Mouse (Mus musculus) left cerebral cortex, adult 18-20 months (tissue): Measurements from ENCODE around the gene Tmem176a. TPM values are rescaled to one million over a fixed set of nuclear protein-coding genes. Genes with fewer than 3 reads are reported as not detected.
A peak's percentile ranks its signal among the peaks of the same experiment; 100 is the strongest.

Source experiments
- DNase-seq, 2 experiments: peaks; one replicate each; pipeline ENCODE4 v3.0.0; 2021 to 2022; ENCODE audit warnings: low spot score in 2 of 2, mixed read lengths in 1 of 2
- total RNA-seq, 2 experiments: library from RNA; stranded (reverse); gene quantifications; 2 replicates each; pipeline ENCODE4 v1.2.3; 2021

The Tmem176a gene
- total RNA-seq, 2 experiments from 2014 or later = 28.9 to 40.9 TPM

DNA sequence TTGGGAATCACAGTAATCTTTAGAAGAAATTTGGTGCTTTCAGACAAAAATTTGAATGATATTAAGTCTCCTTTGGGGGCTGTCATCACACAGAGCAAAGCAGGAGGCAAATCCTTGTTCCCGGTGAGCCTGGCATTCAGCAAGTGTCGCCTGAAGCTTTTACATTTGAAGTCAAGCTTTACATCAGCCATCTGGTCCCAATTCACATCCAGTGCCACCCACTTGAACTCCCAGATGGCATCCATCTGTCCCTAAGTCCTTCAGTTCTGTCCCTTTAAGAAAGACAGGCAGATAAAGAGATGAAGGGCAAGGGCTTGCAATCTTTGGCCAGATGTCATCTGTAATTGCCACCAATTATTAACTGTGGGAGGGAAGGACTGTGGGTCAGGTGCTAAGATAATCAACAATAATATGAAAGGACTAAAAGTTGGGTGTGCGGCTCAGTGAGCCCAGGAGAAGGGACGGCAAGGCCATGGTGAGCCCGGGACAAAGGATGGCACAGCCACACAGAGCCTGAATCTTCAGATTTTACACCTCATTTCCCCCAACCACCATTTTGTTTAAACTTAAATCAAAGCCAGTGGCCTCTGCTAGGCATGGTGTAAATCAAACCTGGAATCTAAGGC, 35.9 kb downstream of the Tmem176a start:
- peak; percentile 16 to 55 for DNase-seq

DNA sequence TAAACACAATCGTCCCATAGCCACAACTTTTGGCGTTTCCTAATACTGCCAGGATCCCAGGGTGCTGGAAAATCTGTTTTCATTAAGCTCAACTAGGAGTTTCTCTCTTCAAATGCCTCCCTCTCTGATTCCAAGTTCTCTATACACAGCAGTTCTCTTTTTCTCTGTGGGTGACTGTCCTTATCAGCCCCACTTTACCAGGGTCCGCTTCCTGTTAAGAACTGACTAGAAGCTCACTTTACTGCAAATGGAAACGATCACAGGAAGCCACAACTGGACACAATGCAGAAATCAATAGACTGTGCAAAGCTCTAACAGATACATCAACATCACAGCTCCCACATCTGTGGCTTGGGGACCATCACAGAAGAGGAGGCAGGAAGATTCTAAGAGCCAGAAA, 53.5 kb downstream of the Tmem176a start:
- DNase-seq = no peak

DNA sequence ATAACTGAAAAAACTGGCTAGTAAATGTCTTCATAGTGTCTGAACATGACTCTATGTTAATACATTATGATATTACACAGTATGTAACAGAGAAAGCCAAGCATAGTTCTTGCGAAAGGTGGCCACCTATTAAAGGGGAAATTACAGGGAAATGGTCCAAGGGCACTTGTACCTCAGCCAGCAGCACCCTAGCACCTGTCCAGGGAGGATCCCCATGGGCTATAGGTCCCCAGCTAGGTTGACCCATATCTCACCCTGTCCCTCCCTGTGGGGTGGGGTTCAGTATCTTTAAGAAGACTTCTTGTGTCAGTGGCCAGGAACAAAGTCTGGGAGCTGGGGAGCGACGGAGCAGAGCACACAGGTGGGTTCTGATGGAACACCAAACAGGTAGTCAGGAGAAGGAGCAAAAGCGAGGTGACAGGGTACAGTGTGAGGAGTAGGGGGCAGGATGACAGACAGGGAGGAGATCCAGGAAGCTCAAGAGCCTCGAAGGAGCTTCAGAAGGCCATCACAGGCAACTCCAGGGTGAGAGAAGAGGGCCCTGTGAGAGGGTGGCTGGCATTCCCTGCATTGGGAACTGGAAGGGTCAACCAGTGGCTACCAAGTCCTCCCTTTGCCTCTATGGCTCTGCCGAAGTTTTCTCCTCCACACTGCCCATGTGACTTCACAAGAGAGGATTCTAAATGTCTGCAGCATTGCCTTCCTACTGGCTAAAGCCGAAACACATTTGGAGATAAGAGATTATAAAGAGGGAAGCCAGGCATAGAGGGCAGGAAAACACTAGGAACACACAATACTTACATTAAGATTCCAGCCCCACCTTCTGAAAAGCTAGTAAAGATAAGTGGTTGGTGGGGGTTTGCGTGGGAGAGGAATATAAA, 54.5 kb downstream of the Tmem176a start:
- no peak for DNase-seq

DNA sequence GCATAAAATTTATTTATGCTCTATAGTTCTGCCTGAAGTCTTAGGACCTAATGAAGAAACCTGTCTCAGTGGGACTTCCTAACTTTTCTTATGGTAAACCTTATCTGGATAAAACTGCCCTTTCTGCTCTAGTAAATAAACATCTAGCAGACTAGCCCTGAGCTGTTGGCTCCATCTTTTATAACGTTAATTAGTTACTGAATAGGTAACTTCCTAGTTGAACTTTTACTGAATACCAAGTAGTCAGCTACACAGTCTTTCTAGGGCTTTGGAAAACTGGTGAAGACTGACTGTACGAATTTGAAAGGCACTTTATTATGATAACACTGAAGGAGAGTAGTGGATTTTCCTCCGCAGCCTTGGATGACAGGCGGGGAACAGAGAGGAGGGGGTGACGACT, 55.2 kb downstream of the Tmem176a start:
- no peak for DNase-seq

Other genes starting within 250 kb of the Tmem176a start
- gene Repin1, start 247.0 kb upstream of the Tmem176a start, total RNA-seq = 10 to 100 TPM; 55.0 to 58.6 TPM
- not detected for gene Gm44965, start 247.0 kb upstream of the Tmem176a start, total RNA-seq
- 1 to 10 TPM; 6.0 to 8.1 TPM for gene Zfp775, start 238.9 kb upstream of the Tmem176a start, total RNA-seq
- gene AI854703, start 214.2 kb upstream of the Tmem176a start, total RNA-seq = 10 to 100 TPM; 15.9 to 16.0 TPM
- gene Gimap8, start 193.7 kb upstream of the Tmem176a start, total RNA-seq = under 1 TPM; 0.91 to 0.93 TPM
- under 1 TPM; 0.70 to 0.80 TPM for gene Gimap9, start 164.8 kb upstream of the Tmem176a start, total RNA-seq
- gene Gimap4, start 156.4 kb upstream of the Tmem176a start, total RNA-seq = under 1 TPM; 0.28 to 0.75 TPM
- gene Gimap6, start 132.7 kb upstream of the Tmem176a start, total RNA-seq = 1 to 10 TPM; 3.6 to 4.1 TPM
- 1 to 10 TPM in 1 of 2 experiments, not detected in 1; 2.3 TPM for gene Gm28053, start 122.3 kb upstream of the Tmem176a start, total RNA-seq
- not detected for gene Gimap7, start 122.3 kb upstream of the Tmem176a start, total RNA-seq
- 1 to 10 TPM; 2.1 to 2.3 TPM for gene Gimap1, start 101.9 kb upstream of the Tmem176a start, total RNA-seq
- 1 to 10 TPM in 1 of 2 experiments, under 1 TPM in 1; 0.89 to 1.4 TPM for gene Gimap5, start 94.7 kb upstream of the Tmem176a start, total RNA-seq
- gene Gimap3, start 70.1 kb upstream of the Tmem176a start, total RNA-seq = not detected
- gene Tmem176b, start 577 bp downstream of the Tmem176a start, total RNA-seq = 10 to 100 TPM; 55.5 to 58.5 TPM
- not detected for gene Aoc1, start 32.0 kb downstream of the Tmem176a start, total RNA-seq
- gene 1600015I10Rik, start 89.0 kb downstream of the Tmem176a start, total RNA-seq = not detected
- gene Doxl2, start 134.0 kb downstream of the Tmem176a start, total RNA-seq = not detected
- gene Svs1, start 145.9 kb downstream of the Tmem176a start, total RNA-seq = not detected
- gene Gpnmb, start 195.6 kb downstream of the Tmem176a start, total RNA-seq = 1 to 10 TPM; 1.9 to 2.8 TPM
- gene Malsu1, start 232.9 kb downstream of the Tmem176a start, total RNA-seq = 10 to 100 TPM; 23.8 to 34.4 TPM